Mouse (Mus musculus): Measurements from ENCODE around the gene Gm7682. TPM values are rescaled to one million over a fixed set of nuclear protein-coding genes. Genes with fewer than 3 reads are reported as not detected.
"Not testable (repeated sequence)": the region's sequence is repeated elsewhere in the genome, so short reads cannot be mapped to it uniquely, and the experiment has no call there.

Gm7682 gene
- total RNA-seq (2014; rRNA removed) = not detected in 2 replicates
- polyA plus RNA-seq (2015; fragmentation: Nextera tagmentation; extraction: Ambion mirVana) = not detected in 2 replicates

GRCm38 (mm10) chr5:94445484-94445883 lies at the start of gene Gm7682:
Gene Gm7682 (plus strand): TSS chr5:94445784.
- WGBS = no CpG with 5 or more reads among the region's 3 CpGs
- not testable (repeated sequence) for H3K27me3 ChIP-seq (ENCODE audit: insufficient read depth, low read length); H3K9ac ChIP-seq (replicated peaks; ENCODE audit: low read length, poor library complexity, severe bottlenecking); ATAC-seq (ENCODE audit: low FRiP score); H3K9me3 ChIP-seq (ENCODE audit: low read length); H3K27ac ChIP-seq (ENCODE audit: low read depth, low read length); DNase-seq (ENCODE audit: low spot score); H3K4me1 ChIP-seq (ENCODE audit: insufficient read depth, low read length); H3K36me3 ChIP-seq (ENCODE audit: insufficient read depth, low read length); H3K4me2 ChIP-seq (ENCODE audit: low read depth, low read length, poor library complexity, severe bottlenecking); H3K4me3 ChIP-seq (ENCODE audit: low read depth, low read length)

Other genes with a start within 250 kb of the Gm7682 start
- gene Gm3106, start 227.8 kb upstream of the Gm7682 start, total RNA-seq (2014; rRNA removed) = not detected in 2 replicates
- gene Gm3106, start 227.8 kb upstream of the Gm7682 start, polyA plus RNA-seq (2015; fragmentation: Nextera tagmentation; extraction: Ambion mirVana) = not detected in 2 replicates
- gene A430089I19Rik, start 139.0 kb upstream of the Gm7682 start, total RNA-seq (2014; rRNA removed) = not detected in 2 replicates
- not detected in 2 replicates for gene A430089I19Rik, start 139.0 kb upstream of the Gm7682 start, polyA plus RNA-seq (2015; fragmentation: Nextera tagmentation; extraction: Ambion mirVana)
- not detected in 2 replicates for gene Gm6502, start 131.3 kb upstream of the Gm7682 start, total RNA-seq (2014; rRNA removed)
- gene Gm6502, start 131.3 kb upstream of the Gm7682 start, polyA plus RNA-seq (2015; fragmentation: Nextera tagmentation; extraction: Ambion mirVana) = not detected in 2 replicates
- gene AA792892, start 106.0 kb upstream of the Gm7682 start, total RNA-seq (2014; rRNA removed) = not detected in 2 replicates
- gene AA792892, start 106.0 kb upstream of the Gm7682 start, polyA plus RNA-seq (2015; fragmentation: Nextera tagmentation; extraction: Ambion mirVana) = not detected in 2 replicates
- gene Gm3139, start 80.5 kb downstream of the Gm7682 start, total RNA-seq (2014; rRNA removed) = not detected in 2 replicates
- not detected in 2 replicates for gene Gm3139, start 80.5 kb downstream of the Gm7682 start, polyA plus RNA-seq (2015; fragmentation: Nextera tagmentation; extraction: Ambion mirVana)
- not detected in 2 replicates for gene Gm3147, start 170.6 kb downstream of the Gm7682 start, total RNA-seq (2014; rRNA removed)
- not detected in 2 replicates for gene Gm3147, start 170.6 kb downstream of the Gm7682 start, polyA plus RNA-seq (2015; fragmentation: Nextera tagmentation; extraction: Ambion mirVana)
- gene Gm6509, start 178.2 kb downstream of the Gm7682 start, total RNA-seq (2014; rRNA removed) = not detected in 2 replicates
- gene Gm6509, start 178.2 kb downstream of the Gm7682 start, polyA plus RNA-seq (2015; fragmentation: Nextera tagmentation; extraction: Ambion mirVana) = not detected in 2 replicates
- not detected in 2 replicates for gene Gm6205, start 202.6 kb downstream of the Gm7682 start, total RNA-seq (2014; rRNA removed)
- gene Gm6205, start 202.6 kb downstream of the Gm7682 start, polyA plus RNA-seq (2015; fragmentation: Nextera tagmentation; extraction: Ambion mirVana) = not detected in 2 replicates

Measured in midbrain, postnatal 0 days (tissue).